Mouse (Mus musculus): ENCODE data around the gene Il11ra2. TPM values are rescaled to one million over a fixed set of nuclear protein-coding genes. Genes with fewer than 3 reads are reported as not detected.
"Not testable (repeated sequence)": the region's sequence is repeated elsewhere in the genome, so short reads cannot be mapped to it uniquely, and the experiment has no call there.

The Il11ra2 gene
- polyA plus RNA-seq (2015; fragmentation: Nextera tagmentation; extraction: Ambion mirVana) = not detected in 2 replicates

DNA sequence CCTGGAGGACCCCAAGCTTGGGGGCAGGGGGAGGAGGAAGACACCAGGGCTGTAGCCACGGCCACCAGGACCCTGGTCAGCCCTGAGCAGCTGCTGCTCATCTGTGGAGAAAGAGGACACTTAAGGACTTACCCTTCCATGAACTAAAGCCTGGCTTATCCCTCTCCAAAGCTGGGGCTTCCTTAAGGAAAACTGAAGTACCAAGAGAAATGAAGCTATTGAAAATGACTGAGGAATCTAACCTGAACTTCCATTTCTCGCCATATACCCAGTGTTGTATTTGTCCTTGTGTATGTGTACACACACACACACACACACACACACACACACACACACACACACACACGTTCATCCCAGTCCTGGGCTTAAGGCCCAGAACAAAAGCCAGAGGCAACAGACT, at the start of gene Il11ra2:
Gene Il11ra2 (minus strand): TSS at position 101 of the 400 bp plus-strand sequence.
- H3K4me3 ChIP-seq; ATAC-seq (ENCODE audit: extremely low read depth, insufficient number of reproducible peaks, low FRiP score, low TSS enrichment); H3K4me1 ChIP-seq; H3K9ac ChIP-seq; H3K27ac ChIP-seq (replicated peaks); H3K27me3 ChIP-seq (replicated peaks); H3K36me3 ChIP-seq; H3K4me2 ChIP-seq; H3K9me3 ChIP-seq: not testable (repeated sequence)
- WGBS = no CpG with 5 or more reads among the region's 3 CpGs

- not testable (repeated sequence) for H3K4me3 ChIP-seq; H3K4me2 ChIP-seq; H3K9me3 ChIP-seq; H3K36me3 ChIP-seq; ATAC-seq (ENCODE audit: extremely low read depth, insufficient number of reproducible peaks, low FRiP score, low TSS enrichment); H3K9ac ChIP-seq; H3K27ac ChIP-seq (replicated peaks); H3K4me1 ChIP-seq; H3K27me3 ChIP-seq (replicated peaks)
- no CpG with 5 or more reads among the region's 18 CpGs for WGBS
These were observed 20.5 kb upstream of the Il11ra2 start for GRCm38 (mm10) chr4:42682183-42682524.

GRCm38 (mm10) chr4:42681473-42682182, 19.9 kb upstream of the Il11ra2 start:
- H3K4me1 ChIP-seq; H3K4me3 ChIP-seq; H3K36me3 ChIP-seq; H3K9ac ChIP-seq; H3K4me2 ChIP-seq; H3K27me3 ChIP-seq (replicated peaks); ATAC-seq (ENCODE audit: extremely low read depth, insufficient number of reproducible peaks, low FRiP score, low TSS enrichment); H3K27ac ChIP-seq (replicated peaks); H3K9me3 ChIP-seq: not testable (repeated sequence)
- no CpG with 5 or more reads among the region's 66 CpGs for WGBS

GRCm38 (mm10) chr4:42680374-42681356, 19.0 kb upstream of the Il11ra2 start:
- WGBS = no CpG with 5 or more reads among the region's 32 CpGs
- not testable (repeated sequence) for ATAC-seq (ENCODE audit: extremely low read depth, insufficient number of reproducible peaks, low FRiP score, low TSS enrichment)

DNA sequence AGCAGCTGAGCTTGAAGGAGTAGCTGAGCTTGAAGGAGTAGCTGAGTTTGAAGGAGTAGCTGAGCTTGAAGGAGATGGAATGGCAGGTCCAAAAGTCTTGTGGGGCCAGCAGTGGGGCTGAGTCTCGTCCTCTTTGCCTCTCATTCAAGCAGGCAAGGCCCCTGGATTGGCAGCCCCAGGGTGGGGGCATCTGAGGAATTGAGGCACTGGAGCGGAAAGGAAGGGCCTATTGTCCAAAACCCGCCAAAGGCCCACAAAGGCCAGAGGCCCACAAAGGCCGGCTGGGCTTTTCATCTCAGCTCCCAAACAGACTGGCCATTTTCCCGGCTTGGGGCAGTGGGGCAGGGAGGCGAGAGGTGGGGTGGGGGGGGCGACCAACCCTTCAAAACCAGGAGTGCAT, 17.7 kb upstream of the Il11ra2 start:
- not testable (repeated sequence) for H3K4me1 ChIP-seq; H3K27me3 ChIP-seq (replicated peaks); H3K9me3 ChIP-seq; H3K4me2 ChIP-seq; H3K9ac ChIP-seq; H3K27ac ChIP-seq (replicated peaks); ATAC-seq (ENCODE audit: extremely low read depth, insufficient number of reproducible peaks, low FRiP score, low TSS enrichment); H3K36me3 ChIP-seq; H3K4me3 ChIP-seq
- WGBS = no CpG with 5 or more reads among the region's 7 CpGs

More at GRCm38 (mm10) chr4:42680374-42681356, 19.0 kb upstream of the Il11ra2 start:
- H3K4me1 ChIP-seq; H3K9ac ChIP-seq; H3K4me3 ChIP-seq; H3K9me3 ChIP-seq; H3K27me3 ChIP-seq (replicated peaks); H3K36me3 ChIP-seq; H3K4me2 ChIP-seq; H3K27ac ChIP-seq (replicated peaks): not testable (repeated sequence)

DNA sequence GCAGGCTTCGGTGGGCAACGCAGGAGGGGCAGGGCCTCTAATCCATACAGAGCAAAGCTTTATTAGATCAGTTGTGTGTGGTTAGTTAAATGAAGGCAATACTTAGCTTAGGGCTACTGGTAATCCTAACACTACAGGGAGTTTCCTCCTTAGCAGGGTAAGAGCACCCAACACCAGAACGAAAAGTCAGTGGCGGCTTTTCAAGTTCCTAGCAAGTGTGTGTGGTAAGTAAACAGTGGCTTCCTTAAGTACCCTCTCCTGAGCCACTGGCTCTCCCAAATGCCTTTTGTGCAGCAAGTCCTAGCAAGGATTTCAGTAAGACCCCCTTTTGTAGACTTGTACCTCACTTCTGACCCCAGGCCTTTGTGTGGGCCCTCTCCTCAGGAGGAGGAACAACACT, 13.7 kb upstream of the Il11ra2 start:
- H3K27me3 ChIP-seq (replicated peaks); ATAC-seq (ENCODE audit: extremely low read depth, insufficient number of reproducible peaks, low FRiP score, low TSS enrichment); H3K27ac ChIP-seq (replicated peaks); H3K4me1 ChIP-seq; H3K9me3 ChIP-seq; H3K36me3 ChIP-seq; H3K4me3 ChIP-seq; H3K4me2 ChIP-seq; H3K9ac ChIP-seq: not testable (repeated sequence)
- no CpG with 5 or more reads among the region's 4 CpGs for WGBS

- WGBS = no CpG with 5 or more reads among the region's 9 CpGs
These were observed 6.7 kb downstream of the Il11ra2 start, which contains the start of gene Ccl27b for GRCm38 (mm10) chr4:42654951-42655350. Gene Ccl27b (plus strand): TSS chr4:42655251.

GRCm38 (mm10) chr4:42629419-42629818, 32.3 kb downstream of the Il11ra2 start, which contains the start of gene Gm2564:
Gene Gm2564 (plus strand): TSS chr4:42629719.
- not testable (repeated sequence) for H3K4me3 ChIP-seq; H3K4me2 ChIP-seq; H3K9me3 ChIP-seq; H3K9ac ChIP-seq; H3K27me3 ChIP-seq (replicated peaks); H3K36me3 ChIP-seq; ATAC-seq (ENCODE audit: extremely low read depth, insufficient number of reproducible peaks, low FRiP score, low TSS enrichment); H3K27ac ChIP-seq (replicated peaks); H3K4me1 ChIP-seq
- no CpG with 5 or more reads among the region's 8 CpGs for WGBS

More at GRCm38 (mm10) chr4:42654951-42655350, 6.7 kb downstream of the Il11ra2 start, which contains the start of gene Ccl27b:
- H3K4me1 ChIP-seq; H3K27me3 ChIP-seq (replicated peaks); H3K27ac ChIP-seq (replicated peaks); H3K4me2 ChIP-seq; H3K4me3 ChIP-seq; H3K36me3 ChIP-seq; ATAC-seq (ENCODE audit: extremely low read depth, insufficient number of reproducible peaks, low FRiP score, low TSS enrichment); H3K9me3 ChIP-seq; H3K9ac ChIP-seq: not testable (repeated sequence)

DNA sequence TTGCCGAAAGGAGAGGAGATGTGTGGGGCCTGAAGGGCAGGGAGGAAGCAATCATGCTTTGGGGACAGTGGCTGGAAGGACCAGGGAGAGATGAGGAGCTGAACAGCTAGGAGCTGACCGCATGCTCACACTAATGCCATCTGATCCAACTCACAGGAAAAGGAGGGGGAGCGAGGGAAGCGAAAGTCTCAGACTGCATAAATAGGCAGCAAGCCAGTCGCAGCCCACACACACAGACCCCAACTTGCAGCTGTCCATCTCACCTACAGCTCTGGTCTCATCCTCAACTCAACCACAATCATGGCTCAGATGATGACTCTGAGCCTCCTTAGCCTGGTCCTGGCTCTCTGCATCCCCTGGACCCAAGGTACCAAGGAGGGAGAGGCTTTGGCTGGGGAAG, 49.8 kb downstream of the Il11ra2 start, which contains the start of gene Gm10591:
Gene Gm10591 (plus strand): TSS at position 301 of the 400 bp plus-strand sequence.
- H3K4me1 ChIP-seq; H3K27ac ChIP-seq (replicated peaks); ATAC-seq (ENCODE audit: extremely low read depth, insufficient number of reproducible peaks, low FRiP score, low TSS enrichment); H3K4me2 ChIP-seq; H3K4me3 ChIP-seq; H3K9me3 ChIP-seq; H3K36me3 ChIP-seq; H3K27me3 ChIP-seq (replicated peaks); H3K9ac ChIP-seq: not testable (repeated sequence)
- no CpG with 5 or more reads among the region's 5 CpGs for WGBS
